Mouse (Mus musculus) limb, embryonic 14.5 days (tissue): ENCODE measurements around the gene Ankrd36. TPM values are rescaled to one million over a fixed set of nuclear protein-coding genes. Genes with fewer than 3 reads are reported as not detected.

Source experiments
- ATAC-seq: fragments of 200-750 bp; cut with Nextera tagmentation; 2 replicates; pipeline ENCODE4 v1.8.0; 2017; ENCODE audit warnings: low read depth, moderate number of reproducible peaks, moderate TSS enrichment; ENCODE audit not compliant: low FRiP score
- DNase-seq: peaks from one replicate; pipeline ENCODE4 v3.0.0-alpha.2; 2015; ENCODE audit warnings: low spot score
- H3K27ac ChIP-seq: fragments of 300-500 bp; sonication (generic); replicated peaks from 2 replicates; pipeline ENCODE4 v1.5.1; 2014; ENCODE audit warnings: low read depth, mild to moderate bottlenecking, low read length, moderate library complexity, mixed read lengths
- H3K27me3 ChIP-seq: fragments of 300-500 bp; sonication (generic); 2 replicates; pipeline ENCODE4 v1.6.1; 2014; ENCODE audit warnings: low read length, mixed read lengths; ENCODE audit not compliant: control insufficient read depth, insufficient read depth
- H3K36me3 ChIP-seq: fragments of 300-500 bp; sonication (generic); 2 replicates; pipeline ENCODE4 v1.6.1; 2014; ENCODE audit warnings: mild to moderate bottlenecking, low read length, moderate library complexity, mixed read lengths; ENCODE audit not compliant: control insufficient read depth, insufficient read depth
- H3K4me1 ChIP-seq: fragments of 300-500 bp; sonication (generic); 2 replicates; pipeline ENCODE4 v1.6.1; 2014; ENCODE audit warnings: antibody characterized with exemption, low read length, mixed read lengths; ENCODE audit not compliant: control insufficient read depth, insufficient read depth
- H3K4me2 ChIP-seq: fragments of 300-500 bp; sonication (generic); replicated peaks from 2 replicates; pipeline ENCODE4 v1.6.1; 2014; ENCODE audit warnings: low read depth, mild to moderate bottlenecking, low read length, moderate library complexity; ENCODE audit not compliant: severe bottlenecking
- H3K4me3 ChIP-seq: fragments of 300-500 bp; sonication (generic); replicated peaks from 2 replicates; pipeline ENCODE4 v1.5.1; 2014; ENCODE audit warnings: low read length
- H3K9ac ChIP-seq: fragments of 300-500 bp; sonication (generic); 2 replicates; pipeline ENCODE4 v1.6.1; 2014; ENCODE audit warnings: mild to moderate bottlenecking, low read depth, low read length, moderate library complexity; ENCODE audit not compliant: severe bottlenecking
- H3K9me3 ChIP-seq: fragments of 300-500 bp; sonication (generic); 2 replicates; pipeline ENCODE4 v1.6.1; 2016; ENCODE audit warnings: low read length; ENCODE audit not compliant: control insufficient read depth
- POLR2A ChIP-seq: fragments of 200-500 bp; IDR thresholded peaks from 2 replicates; pipeline ENCODE4 v1.8.0; 2012; ENCODE audit warnings: inconsistent platforms, mild to moderate bottlenecking, moderate library complexity, borderline replicate concordance; ENCODE audit not compliant: insufficient read depth, insufficient read length; ENCODE audit errors: extremely low read depth
- WGBS: fragments of 180-500 bp; shearing (Covaris S2); extraction: QIAGEN DNeasy Blood & Tissue Kit; methylation state at CpG from one replicate; pipeline ENCODE4 v1.1.7; 2014; 5-methylcytosine and 5-hydroxymethylcytosine counted together
- polyA plus RNA-seq, 2 experiments: library from polyadenylated mRNA; depleted of rRNA in 1 of 2; stranded (reverse) in 1 of 2; unstranded in 1 of 2; fragments of >200 nt; fragmentation: Nextera tagmentation in 1 of 2; extraction: Ambion mirVana in 1 of 2; gene quantifications; 2 replicates each; pipeline versions ENCODE4 v1.2.1 to v1.2.3; 2012 to 2014

Ankrd36 gene
- polyA plus RNA-seq, 2 experiments, result 0.03 TPM; not detected in 1

GRCm38 (mm10) chr11:5573821-5574220 lies 4.3 kb downstream of the Ankrd36 start:
- Histone ChIP-seq H3K9ac (no peak overlapping the region), H3K4me2 (no peak overlapping the region), H3K36me3 (no peaks in the 10 kb centered on the region), H3K9me3 (no peaks in the 10 kb centered on the region), H3K27me3 (no peaks in the 10 kb centered on the region), H3K4me3 (no peak overlapping the region), H3K27ac (no peak overlapping the region), H3K4me1 (no peaks in the 10 kb centered on the region)
- no peak for ATAC-seq
- no peak for DNase-seq
- TF ChIP-seq POLR2A, result no peak
- 87% methylated on average over 2 of the region's 2 CpGs for WGBS

GRCm38 (mm10) chr11:5575046-5575445 lies 5.6 kb downstream of the Ankrd36 start:
- 72% methylated on average over 6 of the region's 6 CpGs for WGBS
- DNase-seq, result no peak

GRCm38 (mm10) chr11:5592336-5592735 lies 22.9 kb downstream of the Ankrd36 start:
- H3K9ac ChIP-seq, result no peak overlapping the region
- ATAC-seq, result no peak
- H3K4me3 ChIP-seq, result no peak overlapping the region
- no peak for DNase-seq
- H3K4me1 ChIP-seq, result no peaks in the 10 kb centered on the region
- no peak overlapping the region for H3K4me2 ChIP-seq
- TF ChIP-seq POLR2A, result no peak
- 65% methylated on average over 6 of the region's 6 CpGs for WGBS
- no peaks in the 10 kb centered on the region for H3K9me3 ChIP-seq
- H3K36me3 ChIP-seq, result no peaks in the 10 kb centered on the region
- H3K27ac ChIP-seq, result no peak overlapping the region
- H3K27me3 ChIP-seq, result no peaks in the 10 kb centered on the region

More at GRCm38 (mm10) chr11:5575046-5575445, 5.6 kb downstream of the Ankrd36 start:
- TF ChIP-seq POLR2A, result no peak
- Histone ChIP-seq H3K4me1 (no peaks in the 10 kb centered on the region), H3K4me3 (no peak overlapping the region), H3K27ac (no peak overlapping the region), H3K4me2 (no peak overlapping the region), H3K9ac (no peak overlapping the region), H3K9me3 (no peaks in the 10 kb centered on the region), H3K36me3 (no peaks in the 10 kb centered on the region), H3K27me3 (no peaks in the 10 kb centered on the region)
- ATAC-seq, result no peak

- no peaks in the 10 kb centered on the region for H3K27me3 ChIP-seq
- H3K9ac ChIP-seq, result no peak overlapping the region
- H3K27ac ChIP-seq, result no peak overlapping the region
- no peaks in the 10 kb centered on the region for H3K36me3 ChIP-seq
- ATAC-seq, result no peak
- no peak overlapping the region for H3K4me2 ChIP-seq
- no peaks in the 10 kb centered on the region for H3K9me3 ChIP-seq
- no peaks in the 10 kb centered on the region for H3K4me1 ChIP-seq
- TF ChIP-seq POLR2A, result no peak
- no peak for DNase-seq
- WGBS, result 75% methylated on average over 4 of the region's 4 CpGs
- no peak overlapping the region for H3K4me3 ChIP-seq
Observed at GRCm38 (mm10) chr11:5595381-5595791, 25.9 kb downstream of the Ankrd36 start.

- Histone ChIP-seq H3K4me3 (no peak overlapping the region), H3K9me3 (no peaks in the 10 kb centered on the region), H3K27ac (no peak overlapping the region), H3K9ac (no peak overlapping the region), H3K36me3 (no peaks in the 10 kb centered on the region), H3K4me2 (no peak overlapping the region), H3K4me1 (no peaks in the 10 kb centered on the region), H3K27me3 (no peaks in the 10 kb centered on the region)
- ATAC-seq (no peak), DNase-seq (no peak)
- no peak for TF ChIP-seq POLR2A
- WGBS, result 91% methylated on average over 5 of the region's 5 CpGs
Observed at GRCm38 (mm10) chr11:5595792-5596191, 26.3 kb downstream of the Ankrd36 start.

- no peaks in the 10 kb centered on the region for H3K9me3 ChIP-seq
- WGBS, result 55% methylated on average over 6 of the region's 6 CpGs
- no peak for TF ChIP-seq POLR2A
- no peak for ATAC-seq
- peak; percentile 12 for DNase-seq
- H3K27ac ChIP-seq, result no peak overlapping the region
- H3K36me3 ChIP-seq, result no peaks in the 10 kb centered on the region
- H3K4me3 ChIP-seq, result no peak overlapping the region
- H3K9ac ChIP-seq, result no peak overlapping the region
- no peaks in the 10 kb centered on the region for H3K4me1 ChIP-seq
- no peak overlapping the region for H3K4me2 ChIP-seq
- H3K27me3 ChIP-seq, result no peaks in the 10 kb centered on the region
Observed at GRCm38 (mm10) chr11:5596756-5597155, 27.3 kb downstream of the Ankrd36 start.
